Mouse (Mus musculus): Measurements from ENCODE around the gene Kcnn1. TPM values are rescaled to one million over a fixed set of nuclear protein-coding genes. Genes with fewer than 3 reads are reported as not detected.
A peak's percentile ranks its signal among the peaks of the same experiment; 100 is the strongest.

The Kcnn1 gene
- polyA plus RNA-seq, 1 experiment from 2014 or later: 0.72 TPM

GRCm38 (mm10) chr8:70892896-70893655 is 30.0 kb upstream of the Kcnn1 start:
- peak; percentile 30 for DNase-seq
- Histone ChIP-seq H3K9me3 (ENCODE audit: low read depth, low read length) (no peaks in the 10 kb centered on the region), H3K4me3 (ENCODE audit: low read depth, low read length) (peak overlapping the region; percentile 25), H3K27me3 (ENCODE audit: insufficient read depth, low read length) (peaks cover 32% of the 10 kb centered on the region), H3K4me2 (peak overlapping the region; percentile 49), H3K4me1 (ENCODE audit: insufficient read depth) (no peaks in the 10 kb centered on the region), H3K9ac (peak overlapping the region; percentile 15; the same call in 1 of the 2 replicates), H3K36me3 (ENCODE audit: insufficient read depth) (peaks cover 32% of the 10 kb centered on the region), H3K27ac (ENCODE audit: low read depth) (no peak overlapping the region)
- no peak for TF ChIP-seq CTCF (IDR thresholded peaks at IDR 0.05; ENCODE audit: low read depth)
- WGBS: 25% methylated on average over 20 of the region's 20 CpGs
- no peak for ATAC-seq (ENCODE audit: insufficient read depth)

- TF ChIP-seq CTCF (IDR thresholded peaks at IDR 0.05; ENCODE audit: low read depth): no peak
- DNase-seq: peak; percentile 38
- H3K9ac ChIP-seq: peak within 1 kb of the TSS; percentile 15; the same call in 1 of the 2 replicates
Observed at GRCm38 (mm10) chr8:70892022-70892895, 29.2 kb upstream of the Kcnn1 start, which contains the start of gene Slc5a5. Slc5a5 (minus strand) TSS chr8:70892757.

GRCm38 (mm10) chr8:70891356-70891755 is 28.3 kb upstream of the Kcnn1 start:
- Histone ChIP-seq H3K4me1 (ENCODE audit: insufficient read depth) (no peaks in the 10 kb centered on the region), H3K4me2 (peak overlapping the region; percentile 49), H3K27me3 (ENCODE audit: insufficient read depth, low read length) (peaks cover 32% of the 10 kb centered on the region), H3K36me3 (ENCODE audit: insufficient read depth) (peaks cover 30% of the 10 kb centered on the region), H3K4me3 (ENCODE audit: low read depth, low read length) (no peak overlapping the region), H3K9me3 (ENCODE audit: low read depth, low read length) (no peaks in the 10 kb centered on the region), H3K27ac (ENCODE audit: low read depth) (no peak overlapping the region), H3K9ac (no peak overlapping the region)
- WGBS: 8% methylated on average over 21 of the region's 21 CpGs
- ATAC-seq (ENCODE audit: insufficient read depth) (0 out of 2 replicates have a peak, but pooled peaks have one; percentile 9), DNase-seq (peak; percentile 54)
- no peak for TF ChIP-seq CTCF (IDR thresholded peaks at IDR 0.05; ENCODE audit: low read depth)

More at GRCm38 (mm10) chr8:70892022-70892895, 29.2 kb upstream of the Kcnn1 start, which contains the start of gene Slc5a5:
- no peak for ATAC-seq (ENCODE audit: insufficient read depth)
- 3% methylated on average over 80 of the region's 80 CpGs for WGBS
- Histone ChIP-seq H3K36me3 (ENCODE audit: insufficient read depth) (peaks cover 32% of the 10 kb centered on the region), H3K27ac (ENCODE audit: low read depth) (no peak within 1 kb of the TSS), H3K27me3 (ENCODE audit: insufficient read depth, low read length) (peaks cover 32% of the 10 kb centered on the region), H3K9me3 (ENCODE audit: low read depth, low read length) (no peaks in the 10 kb centered on the region), H3K4me2 (peak within 1 kb of the TSS; percentile 49), H3K4me3 (ENCODE audit: low read depth, low read length) (peak within 1 kb of the TSS; percentile 25), H3K4me1 (ENCODE audit: insufficient read depth) (no peaks in the 10 kb centered on the region)

- ATAC-seq (ENCODE audit: insufficient read depth) (no peak), DNase-seq (no peak)
- H3K4me2 ChIP-seq: no peak overlapping the region
- no peaks in the 10 kb centered on the region for H3K4me1 ChIP-seq (ENCODE audit: insufficient read depth)
- H3K9me3 ChIP-seq (ENCODE audit: low read depth, low read length): no peaks in the 10 kb centered on the region
- H3K9ac ChIP-seq: no peak overlapping the region
- peaks cover 32% of the 10 kb centered on the region for H3K27me3 ChIP-seq (ENCODE audit: insufficient read depth, low read length)
- H3K27ac ChIP-seq (ENCODE audit: low read depth): no peak overlapping the region
- whole genome bisulfite sequencing: 90% methylated on average over 5 of the region's 5 CpGs
- H3K36me3 ChIP-seq (ENCODE audit: insufficient read depth): peaks cover 23% of the 10 kb centered on the region
- TF ChIP-seq CTCF (IDR thresholded peaks at IDR 0.05; ENCODE audit: low read depth): no peak
- no peak overlapping the region for H3K4me3 ChIP-seq (ENCODE audit: low read depth, low read length)
Observed at GRCm38 (mm10) chr8:70890656-70891055, 27.6 kb upstream of the Kcnn1 start.

- ATAC-seq (ENCODE audit: insufficient read depth): no peak
- Histone ChIP-seq H3K4me2 (no peak overlapping the region), H3K9ac (no peak overlapping the region), H3K4me3 (ENCODE audit: low read depth, low read length) (no peak overlapping the region), H3K4me1 (ENCODE audit: insufficient read depth) (no peaks in the 10 kb centered on the region), H3K27me3 (ENCODE audit: insufficient read depth, low read length) (peaks cover 21% of the 10 kb centered on the region), H3K27ac (ENCODE audit: low read depth) (no peak overlapping the region), H3K9me3 (ENCODE audit: low read depth, low read length) (no peaks in the 10 kb centered on the region), H3K36me3 (ENCODE audit: insufficient read depth) (no peaks in the 10 kb centered on the region; the same call in 1 of the 2 replicates)
- no peak for TF ChIP-seq CTCF (IDR thresholded peaks at IDR 0.05; ENCODE audit: low read depth)
- peak; percentile 38 for DNase-seq
- WGBS: 5% methylated on average over 18 of the region's 18 CpGs
Observed at GRCm38 (mm10) chr8:70887669-70888068, 24.6 kb upstream of the Kcnn1 start.

GRCm38 (mm10) chr8:70885612-70886011 is 22.6 kb upstream of the Kcnn1 start:
- 15% methylated on average over 12 of the region's 12 CpGs for WGBS
- Histone ChIP-seq H3K4me1 (ENCODE audit: insufficient read depth) (no peaks in the 10 kb centered on the region), H3K27me3 (ENCODE audit: insufficient read depth, low read length) (peaks cover under 1% of the 10 kb centered on the region), H3K4me3 (ENCODE audit: low read depth, low read length) (no peak overlapping the region), H3K9ac (no peak overlapping the region), H3K9me3 (ENCODE audit: low read depth, low read length) (no peaks in the 10 kb centered on the region), H3K4me2 (no peak overlapping the region), H3K36me3 (ENCODE audit: insufficient read depth) (no peaks in the 10 kb centered on the region), H3K27ac (ENCODE audit: low read depth) (no peak overlapping the region)
- no peak for TF ChIP-seq CTCF (IDR thresholded peaks at IDR 0.05; ENCODE audit: low read depth)
- no peak for ATAC-seq (ENCODE audit: insufficient read depth)
- peak; percentile 82 for DNase-seq

GRCm38 (mm10) chr8:70884683-70885082 is 21.6 kb upstream of the Kcnn1 start:
- ATAC-seq (ENCODE audit: insufficient read depth): no peak
- no peak for TF ChIP-seq CTCF (IDR thresholded peaks at IDR 0.05; ENCODE audit: low read depth)
- 70% methylated on average over 10 of the region's 10 CpGs for WGBS
- Histone ChIP-seq H3K9me3 (ENCODE audit: low read depth, low read length) (no peaks in the 10 kb centered on the region), H3K27me3 (ENCODE audit: insufficient read depth, low read length) (no peaks in the 10 kb centered on the region), H3K36me3 (ENCODE audit: insufficient read depth) (no peaks in the 10 kb centered on the region), H3K27ac (ENCODE audit: low read depth) (no peak overlapping the region), H3K9ac (no peak overlapping the region), H3K4me1 (ENCODE audit: insufficient read depth) (no peaks in the 10 kb centered on the region), H3K4me2 (no peak overlapping the region), H3K4me3 (ENCODE audit: low read depth, low read length) (no peak overlapping the region)
- DNase-seq: no peak

All from lung, embryonic 14.5 days (tissue).